Mouse (Mus musculus) thymus, postnatal 14 days (tissue): ENCODE measurements at regions not wholly inside any gene's neighbourhood (a gene's known extent, or its start where the extent isn't known, plus 50 kb on each side); places are given as distances from the start of the nearest gene placed in this dataset.

ENCODE experiments used
- DNase-seq: peaks from one replicate; pipeline ENCODE4 v3.0.0; 2021

- no peak for DNase-seq
These were observed 101.5 kb upstream of the Vps8 start for GRCm38 (mm10) chr16:21321188-21322070.

- no peak for DNase-seq
These were observed 100.5 kb upstream of the Vps8 start for GRCm38 (mm10) chr16:21322437-21322836.

- DNase-seq = no peak
These were observed 99.4 kb upstream of the Vps8 start for GRCm38 (mm10) chr16:21323446-21324034.

DNA sequence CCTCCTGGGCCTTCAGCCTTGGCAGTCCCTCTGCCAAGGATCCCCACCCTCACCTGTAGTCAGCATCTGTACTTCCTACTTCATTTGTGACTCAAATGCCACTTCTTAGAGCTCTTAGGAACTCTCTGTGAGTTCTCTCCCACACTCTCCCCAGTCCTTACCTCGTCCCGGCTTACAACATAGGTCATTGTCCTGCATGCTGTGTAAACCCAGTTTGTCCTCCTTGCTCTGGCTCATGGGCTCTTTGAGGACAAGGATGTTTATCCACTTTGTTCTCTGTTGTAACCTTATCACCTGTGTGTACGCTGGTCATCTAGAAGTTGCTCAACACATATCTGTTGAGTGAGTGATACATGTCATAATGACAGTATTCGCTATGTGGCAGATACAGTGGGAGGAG lies 94.9 kb upstream of the Vps8 start:
- DNase-seq = no peak

DNA sequence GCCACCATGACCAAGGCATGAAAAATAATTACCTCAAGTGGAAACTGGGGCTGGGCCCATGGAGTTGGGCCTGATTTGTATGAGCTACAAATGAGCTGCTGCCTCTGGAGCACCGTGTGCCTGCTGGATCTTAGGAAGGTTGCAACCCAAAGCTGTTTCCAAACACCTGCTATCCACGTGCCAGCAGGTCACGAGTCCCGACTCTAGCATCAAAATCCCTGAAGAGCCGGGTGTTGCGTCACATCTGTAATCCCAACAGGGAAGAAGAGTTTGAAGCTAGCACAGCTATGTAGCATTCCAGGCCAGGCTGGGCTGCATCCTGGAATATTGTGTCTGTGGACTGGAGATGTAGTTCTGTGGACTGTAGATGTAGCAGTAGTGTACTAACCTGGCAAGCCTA lies 93.7 kb upstream of the Vps8 start:
- DNase-seq = no peak

DNA sequence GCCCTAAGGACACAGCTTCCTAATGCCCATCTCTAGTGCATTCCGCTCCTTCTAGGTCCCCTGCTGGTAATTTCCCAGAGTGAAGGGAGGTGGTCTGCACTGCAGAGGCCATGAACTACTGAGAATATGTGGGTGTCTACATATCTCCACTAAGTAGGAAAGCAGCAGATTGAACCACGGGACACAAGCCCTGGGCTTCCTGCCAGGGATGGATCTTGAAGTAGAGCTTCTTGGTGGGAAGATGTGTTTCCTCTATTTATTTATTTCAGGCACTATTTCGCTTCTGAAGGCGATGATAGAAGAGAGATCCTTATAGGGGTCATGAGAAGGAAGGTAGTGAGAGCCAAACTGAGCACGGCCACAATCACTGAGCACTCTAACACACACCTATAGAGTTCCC lies 91.7 kb upstream of the Vps8 start:
- DNase-seq = no peak

DNA sequence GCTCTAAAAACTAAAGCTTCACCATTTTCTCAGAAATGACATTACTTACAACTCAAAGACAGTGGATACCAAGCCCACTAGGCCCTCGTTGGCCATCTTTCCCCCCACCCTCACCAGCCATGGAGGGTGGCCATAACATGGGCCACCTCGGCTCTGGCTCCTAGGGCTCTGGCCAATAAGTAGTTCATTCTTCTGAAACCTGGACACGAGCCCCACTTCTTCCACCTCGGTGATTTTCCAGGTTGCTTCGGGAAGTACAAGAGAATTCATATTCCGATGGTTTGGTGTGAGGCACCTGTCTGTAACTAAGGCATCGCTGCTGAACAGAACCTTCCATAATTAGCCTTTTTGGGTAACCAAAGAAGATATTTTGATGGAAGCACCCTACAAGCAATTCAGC lies 90.5 kb upstream of the Vps8 start:
- DNase-seq = peak; percentile 19

DNA sequence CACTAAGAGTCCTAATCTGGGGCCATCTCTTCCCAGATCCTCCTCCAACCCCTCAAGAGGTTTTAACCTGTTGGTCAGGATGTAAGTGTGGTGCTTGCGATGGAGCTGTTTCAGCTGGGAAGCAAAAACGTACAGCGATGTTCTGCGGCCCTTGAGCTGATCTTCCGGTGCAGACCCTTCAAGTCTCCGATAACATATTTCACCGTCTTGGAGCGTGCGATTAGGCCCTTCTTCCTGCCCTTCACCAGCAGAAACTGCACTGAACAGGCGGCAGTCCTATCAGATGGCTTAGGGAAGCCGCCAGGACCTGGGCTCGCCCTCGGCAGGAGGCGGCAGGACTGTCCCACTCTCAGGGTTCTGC lies 90.1 kb upstream of the Vps8 start:
- no peak for DNase-seq

DNA sequence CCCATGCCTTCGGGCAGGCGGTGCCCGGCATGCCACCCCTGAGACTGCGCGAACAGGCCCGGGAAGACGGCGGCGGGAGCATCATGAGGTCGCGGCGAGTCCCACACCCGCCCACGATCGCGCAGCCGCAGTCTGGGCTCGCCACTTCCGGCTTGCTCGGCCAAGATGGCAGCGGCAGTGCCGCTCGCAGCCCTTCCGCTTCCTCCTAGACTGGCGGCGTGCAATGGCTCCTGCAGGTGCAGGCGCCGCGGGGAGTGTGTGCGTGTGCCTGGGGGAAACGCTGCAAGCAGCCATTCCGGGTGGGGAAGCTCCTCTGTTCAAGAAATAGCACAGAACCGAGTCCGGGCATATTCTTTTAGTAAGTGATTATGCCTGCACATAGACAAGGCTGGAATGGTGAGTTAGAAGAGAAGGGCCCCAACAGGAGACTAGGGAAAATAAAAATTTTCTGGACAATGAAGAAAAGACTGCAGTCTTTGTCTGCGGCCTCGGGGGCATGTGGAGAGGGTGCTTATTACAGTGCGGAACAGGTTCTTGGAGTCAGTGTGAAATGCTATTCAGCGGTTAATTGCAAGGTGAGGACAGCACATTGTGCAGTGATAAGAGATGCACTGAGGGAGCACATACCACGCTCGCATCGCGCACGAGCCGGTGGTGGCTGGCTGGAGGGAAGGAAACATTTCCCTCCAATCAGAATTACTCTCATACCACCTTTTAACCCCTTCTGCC lies 89.5 kb upstream of the Vps8 start:
- peak; percentile 96 for DNase-seq

DNA sequence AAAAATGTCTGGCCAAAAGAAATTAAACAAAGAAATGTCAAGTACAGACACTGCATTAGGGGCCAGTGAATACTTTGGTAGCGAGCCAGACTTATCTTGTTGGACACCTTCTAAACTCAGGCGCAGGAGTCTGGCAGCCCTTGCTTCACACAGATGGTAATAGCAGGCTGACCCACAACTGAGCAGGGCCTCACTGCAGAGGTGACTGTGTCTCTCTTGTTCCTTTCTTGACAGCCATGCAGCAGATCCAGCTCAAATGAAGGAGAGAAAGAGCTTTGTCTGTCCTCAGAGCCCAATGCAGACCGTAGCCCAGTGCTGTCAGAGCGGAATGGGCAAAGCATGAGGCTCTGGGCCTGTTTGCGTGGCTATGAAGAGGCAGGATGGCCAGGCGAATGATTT lies 83.9 kb upstream of the Vps8 start:
- no peak for DNase-seq

GRCm38 (mm10) chr16:21339460-21340081 lies 83.3 kb upstream of the Vps8 start:
- no peak for DNase-seq

- no peak for DNase-seq
These were observed 82.8 kb upstream of the Vps8 start for GRCm38 (mm10) chr16:21340136-21340535.

GRCm38 (mm10) chr16:21349869-21350268 lies 73.0 kb upstream of the Vps8 start:
- DNase-seq = peak; percentile 25

- no peak for DNase-seq
These were observed 71.6 kb upstream of the Vps8 start for GRCm38 (mm10) chr16:21351289-21351688.

DNA sequence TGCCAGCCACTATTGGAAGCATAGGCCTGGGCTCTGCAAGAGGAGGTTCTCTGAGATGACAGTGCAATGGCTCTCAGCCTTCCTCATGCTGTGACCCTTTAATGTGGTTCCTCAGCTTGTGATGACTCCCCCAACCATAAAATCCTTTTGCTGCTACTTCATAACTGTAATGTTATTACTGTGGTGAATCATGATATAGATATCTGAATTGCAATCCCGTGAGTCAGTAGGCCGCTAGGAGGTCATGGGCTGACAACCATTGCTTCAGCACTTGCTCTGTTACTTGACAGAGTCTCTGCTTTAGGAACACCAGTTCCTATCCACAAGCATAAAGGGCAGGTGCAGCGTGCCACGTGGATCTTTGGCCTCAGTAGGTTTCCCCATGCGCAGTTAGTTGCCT lies 69.8 kb upstream of the Vps8 start:
- DNase-seq = no peak

- no peak for DNase-seq
These were observed 69.4 kb upstream of the Vps8 start for GRCm38 (mm10) chr16:21353545-21353944.

DNA sequence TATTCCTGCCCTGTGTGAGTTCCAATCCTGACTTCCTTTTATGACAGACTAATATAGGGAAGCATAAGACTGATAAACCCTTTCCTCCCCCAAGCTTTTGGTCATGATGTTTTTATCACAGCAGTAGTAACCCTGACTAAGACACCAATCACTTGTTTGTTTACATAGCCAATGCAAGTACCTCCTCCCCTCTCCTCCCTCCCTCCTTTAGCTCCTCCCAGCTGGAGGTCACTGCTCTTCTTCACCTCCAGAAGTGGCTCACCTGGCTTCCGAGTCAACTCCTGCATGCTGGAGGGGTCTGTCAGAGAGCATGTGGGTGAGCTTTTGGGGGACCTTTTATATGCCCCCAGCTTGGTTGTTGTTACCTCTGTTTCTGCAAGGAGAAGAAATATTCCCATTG lies 67.3 kb upstream of the Vps8 start:
- no peak for DNase-seq

GRCm38 (mm10) chr16:21357433-21357832 lies 65.5 kb upstream of the Vps8 start:
- no peak for DNase-seq

- no peak for DNase-seq
These were observed 64.5 kb upstream of the Vps8 start for GRCm38 (mm10) chr16:21358313-21358920.

- DNase-seq = no peak
These were observed 63.5 kb upstream of the Vps8 start for GRCm38 (mm10) chr16:21359459-21359858.

GRCm38 (mm10) chr16:21361406-21361805 lies 61.5 kb upstream of the Vps8 start:
- no peak for DNase-seq

- no peak for DNase-seq
These were observed 60.1 kb upstream of the Vps8 start for GRCm38 (mm10) chr16:21362663-21363367.
